Mouse (Mus musculus) adipocyte (in vitro differentiated cells): Measurements from ENCODE around the gene Pmm1.
"Not testable (repeated sequence)": the region's sequence is repeated elsewhere in the genome, so short reads cannot be mapped to it uniquely, and the experiment has no call there.

Experiments used
- DNase-seq: peaks from one replicate; pipeline ENCODE4 v3.0.0-alpha.2; 2016; ENCODE audit warnings: low spot score

The Pmm1 gene

GRCm38 (mm10) chr15:81960171-81961077 lies at the start of gene Pmm1:
Gene Pmm1, minus strand, starts transcription at chr15:81960930.
- DNase-seq, result peak; percentile 97

GRCm38 (mm10) chr15:82004257-82004656 lies 43.5 kb upstream of the Pmm1 start:
- no peak for DNase-seq

GRCm38 (mm10) chr15:81993992-81994391 lies 33.3 kb upstream of the Pmm1 start:
- no peak for DNase-seq

GRCm38 (mm10) chr15:81990549-81990948 lies 29.8 kb upstream of the Pmm1 start:
- DNase-seq, result no peak

GRCm38 (mm10) chr15:81989371-81990062 lies 28.8 kb upstream of the Pmm1 start:
- DNase-seq, result peak; percentile 98

- peak; percentile 40 for DNase-seq
Measured at GRCm38 (mm10) chr15:81987646-81988045, 26.9 kb upstream of the Pmm1 start, which contains the start of gene Xrcc6. Gene Xrcc6, plus strand, starts transcription at chr15:81987835.

- DNase-seq, result peak; percentile 62
Measured at GRCm38 (mm10) chr15:81985267-81986161, 24.8 kb upstream of the Pmm1 start.

- no peak for DNase-seq
Measured at GRCm38 (mm10) chr15:81982173-81982572, 21.4 kb upstream of the Pmm1 start.

GRCm38 (mm10) chr15:81980321-81980720 lies 19.6 kb upstream of the Pmm1 start, which contains the start of gene 1700029P11Rik:
Gene 1700029P11Rik, plus strand, starts transcription at chr15:81980540.
- no peak for DNase-seq

GRCm38 (mm10) chr15:81975156-81975555 lies 14.4 kb upstream of the Pmm1 start:
- DNase-seq, result not testable (repeated sequence)

- not testable (repeated sequence) for DNase-seq
Measured at GRCm38 (mm10) chr15:81970498-81970897, 9.8 kb upstream of the Pmm1 start.

- DNase-seq, result not testable (repeated sequence)
Measured at GRCm38 (mm10) chr15:81969635-81970034, 8.9 kb upstream of the Pmm1 start.

- no peak for DNase-seq
Measured at GRCm38 (mm10) chr15:81969173-81969572, 8.4 kb upstream of the Pmm1 start.

- DNase-seq, result no peak
Measured at GRCm38 (mm10) chr15:81968447-81968846, 7.7 kb upstream of the Pmm1 start.

- no peak for DNase-seq
Measured at GRCm38 (mm10) chr15:81967821-81968220, 7.1 kb upstream of the Pmm1 start.

- no peak for DNase-seq
Measured at GRCm38 (mm10) chr15:81966062-81966829, 5.5 kb upstream of the Pmm1 start.

- DNase-seq, result peak; percentile 57
Measured at GRCm38 (mm10) chr15:81964980-81965545, 4.3 kb upstream of the Pmm1 start.

- no peak for DNase-seq
Measured at GRCm38 (mm10) chr15:81964262-81964661, 3.5 kb upstream of the Pmm1 start.

- no peak for DNase-seq
Measured at GRCm38 (mm10) chr15:81961078-81961451, 335 bp upstream of the Pmm1 start.

GRCm38 (mm10) chr15:81958906-81959305 lies 1.8 kb downstream of the Pmm1 start:
- no peak for DNase-seq

GRCm38 (mm10) chr15:81957598-81957997 lies 3.1 kb downstream of the Pmm1 start:
- no peak for DNase-seq
